17 mouse cellular contexts compared by ENCODE assay signal in the genomic region with DNA sequence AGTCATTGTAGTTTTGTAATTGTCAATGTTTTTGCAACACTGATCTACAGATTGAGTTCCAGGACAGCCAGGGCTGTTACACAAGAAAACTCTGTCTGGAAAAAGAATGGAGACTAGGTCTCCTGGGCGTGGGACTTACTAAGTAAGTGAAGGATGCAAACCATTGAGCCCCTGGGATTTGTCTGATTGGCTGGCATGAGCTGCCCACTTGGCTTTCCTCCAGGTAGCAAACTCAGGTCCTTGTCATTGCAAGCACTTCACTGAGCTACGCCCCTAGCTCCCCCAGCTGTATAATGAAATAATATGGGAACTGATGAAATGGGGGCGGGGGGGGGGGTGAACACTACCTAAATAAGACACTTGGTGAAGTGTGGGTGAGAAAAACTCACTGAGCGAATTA. TPM values are rescaled to one million over a fixed set of nuclear protein-coding genes. Genes with fewer than 3 reads are reported as not detected.
"Had no signal": no experiment of that assay in that cellular context is flagged by ENCODE, and none has a peak within 500 bp of the region (broad histone marks: within the 10 kb centered on the region; RNA-seq: fewer than 3 reads in every experiment).

No protein-coding gene starts in this region.

- H3K4me2 ChIP-seq: limb, embryonic 13.5 days; midbrain, embryonic 12.5 days; neural tube, embryonic 12.5 days had no signal

- H3K9me3 ChIP-seq: limb, embryonic 13.5 days; midbrain, embryonic 12.5 days; neural tube, embryonic 12.5 days had no signal

- H3K9ac ChIP-seq: limb, embryonic 13.5 days; liver, embryonic 14.5 days; midbrain, embryonic 12.5 days; neural tube, embryonic 12.5 days had no signal

- H3K27ac ChIP-seq: limb, embryonic 13.5 days; liver, embryonic 14.5 days; midbrain, embryonic 12.5 days; neural tube, embryonic 12.5 days had no signal

- DNase-seq: kidney, adult 8-10 months; kidney, postnatal 36 days; layer of hippocampus, adult 9-11 months; layer of hippocampus, postnatal 36 days; lung, adult 2 months; lung, postnatal 10 days; lung, postnatal 4 days; thymus, postnatal 4 days had no signal

- H3K4me3 ChIP-seq: limb, embryonic 13.5 days; midbrain, embryonic 12.5 days; myocyte; neural tube, embryonic 12.5 days had no signal

- H3K27me3 ChIP-seq: limb, embryonic 13.5 days; midbrain, embryonic 12.5 days; neural tube, embryonic 12.5 days had no signal

RNA-seq across cellular contexts. Expression of a gene that starts 20.2 kb away (rescaled TPM):
- total RNA-seq: layer of hippocampus, adult 18-20 months; layer of hippocampus, postnatal 36 days; left cerebral cortex, postnatal 36 days; megakaryocyte-erythroid progenitor cell, adult 5-6 weeks had no signal
- polyA plus RNA-seq: midbrain, embryonic 12.5 days; myocyte; neural tube, embryonic 12.5 days; stomach, embryonic 14.5 days had no signal
